Mouse (Mus musculus) ES-E14 (cell line): Measurements from ENCODE around the gene Fasl.

Experiments used
- CHD2 ChIP-seq: IDR thresholded peaks from 2 replicates; pipeline ENCODE4 v1.6.1; 2014; ENCODE audit warnings: mild to moderate bottlenecking, low read depth, low read length, inconsistent platforms
- HCFC1 ChIP-seq: IDR thresholded peaks from 2 replicates; pipeline ENCODE4 v1.6.1; 2012; ENCODE audit warnings: low read length, inconsistent platforms, borderline replicate concordance; ENCODE audit not compliant: insufficient read depth
- ZC3H11A ChIP-seq: IDR thresholded peaks from 2 replicates; pipeline ENCODE4 v1.6.1; 2012; ENCODE audit warnings: low read depth, mild to moderate bottlenecking, inconsistent platforms, low read length, borderline replicate concordance

GRCm38 (mm10) chr1:161798866-161799265, 10.6 kb upstream of the Fasl start:
- TF ChIP-seq CHD2 (no peak), HCFC1 (no peak), ZC3H11A (no peak)
